Mouse (Mus musculus) CH12.LX (cell line): Measurements from ENCODE around the gene Dgcr6. TPM values are rescaled to one million over a fixed set of nuclear protein-coding genes. Genes with fewer than 3 reads are reported as not detected.

ENCODE experiments used
- DNase-seq: peaks from one replicate; pipeline ENCODE4 v3.0.0-alpha.2; 2013; ENCODE audit errors: extremely low read depth
- H3K27ac ChIP-seq: 2 replicates; pipeline ENCODE4 v1.5.1; 2012; ENCODE audit warnings: low read depth, mild to moderate bottlenecking, control low read depth, moderate library complexity; ENCODE audit not compliant: insufficient read depth
- H3K27me3 ChIP-seq: replicated peaks from 2 replicates; pipeline ENCODE3; 2012; ENCODE audit warnings: inconsistent platforms
- H3K36me3 ChIP-seq, 2 experiments: replicated peaks in 1 of 2; 2 replicates each; pipeline versions ENCODE3 to v1.6.1; 2012; ENCODE audit warnings: inconsistent platforms in 1 of 2, low read length in 1 of 2, mild to moderate bottlenecking in 1 of 2, mixed read lengths in 1 of 2, moderate library complexity in 1 of 2; ENCODE audit not compliant: control insufficient read depth in 1 of 2, insufficient read depth in 1 of 2
- H3K4me1 ChIP-seq, 2 experiments: 2 replicates each; pipeline ENCODE4 v1.6.1; 2012; ENCODE audit warnings: inconsistent platforms in 1 of 2, moderate library complexity in 1 of 2; ENCODE audit not compliant: insufficient read depth in 2 of 2, control insufficient read depth in 1 of 2
- H3K4me2 ChIP-seq: 2 replicates; pipeline ENCODE4 v1.6.1; 2012; ENCODE audit warnings: low read depth, mild to moderate bottlenecking, control low read depth; ENCODE audit not compliant: poor library complexity, insufficient read depth, severe bottlenecking
- H3K4me3 ChIP-seq, 3 experiments: fragments of 150-350 bp in 1 of 3; sonication (generic) in 1 of 3; replicated peaks in 1 of 3; 2 replicates each; pipeline versions ENCODE3 to v1.5.1; 2011 to 2012; ENCODE audit warnings: low read depth in 2 of 3, low read length in 2 of 3, mild to moderate bottlenecking in 2 of 3, moderate library complexity in 2 of 3, control low read depth in 1 of 3, improper control_type of control experiment in 1 of 3, inconsistent platforms in 1 of 3, mixed read lengths in 1 of 3; ENCODE audit not compliant: poor library complexity in 1 of 3
- H3K79me2 ChIP-seq: replicated peaks from 2 replicates; pipeline ENCODE4 v1.6.1; 2012; ENCODE audit warnings: mild to moderate bottlenecking, moderate library complexity; ENCODE audit not compliant: control insufficient read depth, poor library complexity, insufficient read depth, severe bottlenecking; ENCODE audit errors: extremely low read depth
- H3K9ac ChIP-seq: 2 replicates; pipeline ENCODE4 v1.6.1; 2012; ENCODE audit warnings: low read depth, mild to moderate bottlenecking, control low read depth, moderate library complexity; ENCODE audit not compliant: insufficient read depth
- H3K9me3 ChIP-seq: replicated peaks from 2 replicates; pipeline ENCODE3; 2012; ENCODE audit warnings: low read length, inconsistent platforms, mixed read lengths
- CTCF ChIP-seq, 2 experiments: IDR thresholded peaks in 1 of 2; conservative IDR thresholded peaks in 1 of 2; 2 replicates each; pipeline ENCODE4 v1.5.1; 2011 to 2012; ENCODE audit warnings: low read depth in 2 of 2, low read length in 2 of 2, improper control_type of control experiment in 1 of 2, inconsistent platforms in 1 of 2, mild to moderate bottlenecking in 1 of 2, moderate library complexity in 1 of 2
- ELF1 ChIP-seq: IDR thresholded peaks from 2 replicates; pipeline ENCODE4 v1.6.1; 2014; ENCODE audit warnings: low read depth, mild to moderate bottlenecking, inconsistent platforms, low read length, improper control_type of control experiment
- GABPA ChIP-seq: IDR thresholded peaks from 2 replicates; pipeline ENCODE4 v1.6.1; 2012; ENCODE audit warnings: low read depth, low read length, improper control_type of control experiment, inconsistent platforms; ENCODE audit not compliant: insufficient replicate concordance
- HCFC1 ChIP-seq: IDR thresholded peaks from 2 replicates; pipeline ENCODE4 v1.6.1; 2012; ENCODE audit warnings: low read depth, mild to moderate bottlenecking, inconsistent platforms, low read length, improper control_type of control experiment
- JUN ChIP-seq: IDR thresholded peaks from 2 replicates; pipeline ENCODE4 v1.6.1; 2011; ENCODE audit warnings: low read depth, mild to moderate bottlenecking, low read length, improper control_type of control experiment, moderate library complexity; ENCODE audit not compliant: insufficient read depth
- JUND ChIP-seq: conservative IDR thresholded peaks from 2 replicates; pipeline ENCODE4 v1.6.1; 2011; ENCODE audit warnings: low read depth, low read length, improper control_type of control experiment
- KAT2A ChIP-seq: IDR thresholded peaks from 2 replicates; pipeline ENCODE4 v1.6.1; 2012; ENCODE audit warnings: low read length, improper control_type of control experiment, inconsistent platforms; ENCODE audit not compliant: insufficient replicate concordance
- MAX ChIP-seq: IDR thresholded peaks from 2 replicates; pipeline ENCODE4 v1.6.1; 2011; ENCODE audit warnings: low read length, improper control_type of control experiment
- MAZ ChIP-seq: IDR thresholded peaks from 2 replicates; pipeline ENCODE4 v1.6.1; 2012; ENCODE audit warnings: low read depth, mild to moderate bottlenecking, inconsistent platforms, low read length, improper control_type of control experiment, moderate library complexity
- MEF2A ChIP-seq: IDR thresholded peaks from 2 replicates; pipeline ENCODE4 v1.6.1; 2014; ENCODE audit warnings: low read depth, mild to moderate bottlenecking, inconsistent platforms, low read length, improper control_type of control experiment, borderline replicate concordance
- MXI1 ChIP-seq: IDR thresholded peaks from 2 replicates; pipeline ENCODE4 v1.6.1; 2011; ENCODE audit warnings: mild to moderate bottlenecking, low read depth, low read length, improper control_type of control experiment
- MYC ChIP-seq: IDR thresholded peaks from 2 replicates; pipeline ENCODE4 v1.6.1; 2011; ENCODE audit warnings: low read depth, mild to moderate bottlenecking, improper control_type of control experiment, low read length
- NELFE ChIP-seq: IDR thresholded peaks from 2 replicates; pipeline ENCODE4 v1.6.1; 2011; ENCODE audit warnings: low read depth, low read length, improper control_type of control experiment
- PAX5 ChIP-seq: IDR thresholded peaks from 2 replicates; pipeline ENCODE4 v1.6.1; 2012; ENCODE audit warnings: low read length, inconsistent platforms, mixed read lengths
- POLR2A ChIP-seq: IDR thresholded peaks from 2 replicates; pipeline ENCODE4 v1.6.1; 2011; ENCODE audit warnings: low read depth, mild to moderate bottlenecking, improper control_type of control experiment, low read length
- RAD21 ChIP-seq: IDR thresholded peaks from 2 replicates; pipeline ENCODE4 v1.6.1; 2011; ENCODE audit warnings: low read depth, mild to moderate bottlenecking, low read length, improper control_type of control experiment, moderate library complexity
- SIN3A ChIP-seq: IDR thresholded peaks from 2 replicates; pipeline ENCODE4 v1.6.1; 2012; ENCODE audit warnings: low read length, improper control_type of control experiment, inconsistent platforms
- SMC3 ChIP-seq: IDR thresholded peaks from 2 replicates; pipeline ENCODE4 v1.6.1; 2011; ENCODE audit warnings: low read depth, low read length, improper control_type of control experiment
- USF2 ChIP-seq: conservative IDR thresholded peaks from 2 replicates; pipeline ENCODE4 v1.6.1; 2011; ENCODE audit warnings: low read depth, low read length, improper control_type of control experiment
- ZC3H11A ChIP-seq: IDR thresholded peaks from 2 replicates; pipeline ENCODE4 v1.6.1; 2012; ENCODE audit warnings: low read depth, mild to moderate bottlenecking, inconsistent platforms, low read length, improper control_type of control experiment
- ZKSCAN1 ChIP-seq: IDR thresholded peaks from 2 replicates; pipeline ENCODE4 v1.6.1; 2012; ENCODE audit warnings: low read depth, inconsistent platforms, low read length, improper control_type of control experiment, borderline replicate concordance
- dilution Hi-C: fragments of 300-500 bp; cut with MboI; formaldehyde crosslinking; loops from 2 replicates; pipeline ENCODE4 v1.14.3; 2020; ENCODE audit warnings: low sequenced_read_pairs; ENCODE audit not compliant: extremely low pct_unique_long_range_greater_than_20kb, extremely low pct_ligation_motif_present
- in situ Hi-C: fragments of 300-500 bp; cut with MboI; formaldehyde crosslinking; loops from 3 replicates; pipeline ENCODE4 v1.14.3; 2019; ENCODE audit warnings: low sequenced_read_pairs, low pct_ligation_motif_present, low pct_unique_long_range_greater_than_20kb, mixed read lengths
- polyA plus RNA-seq: library from polyadenylated mRNA; unstranded; fragments of >175 nt; gene quantifications from 2 replicates; pipeline ENCODE4 v1.2.1, GENCODE M21; 2012; ENCODE audit warnings: low read depth; ENCODE audit not compliant: insufficient read length
- total RNA-seq, 2 experiments: library from RNA; depleted of rRNA; stranded (reverse); fragments of 300-350 nt in 1 of 2; fragments of >200 nt in 1 of 2; gene quantifications; 2 replicates each; pipeline ENCODE4 v1.2.3; 2012 to 2014

The Dgcr6 gene
- total RNA-seq (2012; rRNA removed) (38.5 and 41.5 TPM in 2 replicates), total RNA-seq (2014; rRNA removed) (13.0 and 14.6 TPM in 2 replicates), polyA plus RNA-seq (32.4 and 40.3 TPM in 2 replicates)

DNA sequence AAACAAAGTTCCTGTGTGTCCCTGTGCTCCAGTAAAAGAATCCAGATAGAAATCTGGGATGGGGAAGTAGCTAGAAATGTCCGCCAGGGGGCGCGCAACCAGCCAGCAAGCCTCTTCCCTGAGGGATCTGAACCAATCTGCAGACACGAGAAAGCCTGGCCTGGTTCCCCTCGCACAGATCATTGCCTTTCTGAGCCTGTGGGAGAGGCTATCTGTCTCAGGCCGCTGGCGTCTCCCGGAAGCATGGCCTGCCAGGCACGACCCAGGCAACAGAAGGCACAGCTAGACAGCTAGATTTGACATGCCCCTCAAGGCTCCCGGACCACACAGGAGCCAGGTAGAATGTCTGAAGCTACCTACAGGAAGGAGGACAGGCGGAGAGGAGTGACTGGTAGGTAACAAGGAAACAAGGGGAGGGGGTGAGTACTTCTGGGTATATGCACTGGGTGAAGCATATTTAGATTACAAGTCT lies at the start of gene Dgcr6:
TSS of gene Dgcr6 (plus strand) at position 130 of the 472 bp plus-strand sequence.
- dilution Hi-C loops = no loop called here
- Histone ChIP-seq H3K36me3 (no peaks in the 10 kb centered on the region), H3K9ac (no peak within 1 kb of the TSS)

DNA sequence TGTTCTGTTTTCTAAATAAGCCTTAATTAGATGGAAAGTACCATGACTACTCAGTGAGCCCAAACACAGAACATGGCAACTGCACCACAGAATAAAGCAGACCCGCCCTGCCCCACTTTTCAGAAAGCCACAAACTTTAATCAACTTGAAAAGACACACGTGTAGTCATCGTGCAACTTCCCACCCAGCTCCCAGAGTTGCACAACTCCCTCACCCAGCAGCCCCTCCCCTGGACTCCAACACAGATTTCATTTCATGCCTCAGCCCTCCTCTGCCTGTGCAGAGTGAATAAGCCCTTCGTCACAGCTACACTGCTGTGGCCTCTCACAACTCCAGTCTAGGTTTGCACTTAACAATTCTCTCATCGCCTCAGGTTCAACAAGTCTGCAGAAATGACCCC lies 48.1 kb upstream of the Dgcr6 start:
- in situ Hi-C loops (no loop called here), dilution Hi-C loops (no loop called here)
- Histone ChIP-seq H3K9me3 (no peaks in the 10 kb centered on the region), H3K9ac (no peak overlapping the region), H3K4me2 (no peak overlapping the region), H3K4me3 (no peak overlapping the region), H3K79me2 (no peaks in the 10 kb centered on the region), H3K36me3 (no peaks in the 10 kb centered on the region), H3K27ac (no peak overlapping the region), H3K27me3 (peaks cover 96% of the 10 kb centered on the region), H3K4me1 (no peaks in the 10 kb centered on the region)
- TF ChIP-seq JUND = no peak
- TF ChIP-seq GABPA = no peak
- no peak for TF ChIP-seq ZKSCAN1
- TF ChIP-seq POLR2A = no peak
- no peak for DNase-seq

More for the DNA sequence above, at the start of gene Dgcr6:
- Histone ChIP-seq H3K27ac (no peak within 1 kb of the TSS), H3K79me2 (no peaks in the 10 kb centered on the region), H3K9me3 (no peaks in the 10 kb centered on the region), H3K4me2 (peak within 1 kb of the TSS; percentile 25), H3K4me3 (peak within 1 kb of the TSS in 2 of 3 experiments; percentile 4), H3K27me3 (peaks cover 79% of the 10 kb centered on the region), H3K4me1 (peaks cover 6 to 22% of the 10 kb centered on the region in 2 experiments)
- in situ Hi-C loops = no loop called here
- peak; percentile 63 for DNase-seq
- peak; percentile 88 to 96 for TF ChIP-seq CTCF (conservative IDR thresholded peaks at IDR 0.05 in 1 of 2, IDR thresholded peaks at IDR 0.05 in 1 of 2; ENCODE audit: low read depth in 2 of 2, low read length in 2 of 2)
- no peak for TF ChIP-seq PAX5
- no peak for TF ChIP-seq ZKSCAN1
- TF ChIP-seq RAD21 = peak; percentile 44
- TF ChIP-seq SMC3 = peak; percentile 76
- TF ChIP-seq MXI1 = no peak
- no peak for TF ChIP-seq POLR2A

DNA sequence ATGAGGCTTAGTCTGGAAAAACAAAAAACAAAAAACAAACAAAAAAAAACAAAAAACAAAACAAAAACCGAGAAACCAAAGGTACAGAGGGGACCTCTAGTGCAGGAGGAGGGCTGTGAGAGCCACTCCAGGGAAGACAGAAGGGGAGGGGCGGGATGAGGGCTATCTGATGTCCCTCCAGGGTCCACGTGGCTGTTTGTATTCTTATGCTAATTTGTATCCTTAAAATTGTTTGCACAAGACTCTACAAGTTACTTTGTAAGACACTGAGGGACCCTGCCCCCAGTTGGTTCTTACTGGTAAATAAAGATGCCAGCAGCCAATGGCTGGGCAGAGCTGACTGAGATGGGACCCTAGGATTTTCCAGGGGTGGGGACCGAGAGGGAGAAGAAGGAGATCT lies 45.6 kb upstream of the Dgcr6 start:
- in situ Hi-C loops = no loop called here
- H3K9me3 ChIP-seq = no peaks in the 10 kb centered on the region
- H3K9ac ChIP-seq = no peak overlapping the region
- no peak for DNase-seq
- dilution Hi-C loops = no loop called here
- no peak overlapping the region for H3K4me2 ChIP-seq
- no peaks in the 10 kb centered on the region for H3K36me3 ChIP-seq
- TF ChIP-seq ELF1 = no peak
- TF ChIP-seq ZC3H11A = no peak
- TF ChIP-seq KAT2A = no peak
- TF ChIP-seq MYC = no peak
- TF ChIP-seq SIN3A = no peak
- no peak for TF ChIP-seq GABPA
- no peak for TF ChIP-seq RAD21
- no peak for TF ChIP-seq JUN
- no peak for TF ChIP-seq MAX
- no peak for TF ChIP-seq NELFE
- no peak for TF ChIP-seq USF2
- no peak for TF ChIP-seq MXI1
- TF ChIP-seq MAZ = no peak
- no peak for TF ChIP-seq HCFC1
- TF ChIP-seq MEF2A = no peak
- TF ChIP-seq, all 38 proteins: peak for 0
- H3K27me3 ChIP-seq = peaks cover 84% of the 10 kb centered on the region
- H3K79me2 ChIP-seq = no peaks in the 10 kb centered on the region
- no peak overlapping the region for H3K27ac ChIP-seq
- H3K4me1 ChIP-seq = no peaks in the 10 kb centered on the region
- no peak overlapping the region for H3K4me3 ChIP-seq
